8 mouse cellular contexts compared by ENCODE assay signal in the genomic region with DNA sequence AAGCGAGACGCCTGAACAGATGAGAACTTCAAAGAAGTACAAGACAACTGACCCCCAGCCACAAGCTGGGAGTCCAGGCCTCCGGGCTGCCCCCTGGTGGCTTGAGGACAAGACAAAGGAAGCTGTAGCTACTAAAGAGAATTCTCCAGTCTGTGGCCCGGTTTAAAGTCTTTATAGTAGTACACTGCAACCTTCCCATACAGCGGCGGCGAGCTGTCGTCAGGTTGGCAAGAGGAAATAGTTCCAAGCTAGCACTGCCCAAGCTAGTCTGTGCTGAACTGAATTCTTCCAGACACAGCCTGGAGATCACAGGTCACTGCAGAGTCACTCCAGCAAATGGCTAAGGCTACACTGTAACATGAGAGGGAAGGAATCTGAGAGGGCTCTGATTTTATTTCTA. TPM values are rescaled to one million over a fixed set of nuclear protein-coding genes. Genes with fewer than 3 reads are reported as not detected.
DNase-seq lines count a peak whose midpoint lies in the region; ATAC-seq and TF ChIP-seq lines count a peak whose summit lies in the region.

No protein-coding gene starts in this region.

- no peak overlapping the region for H3K9ac ChIP-seq in heart, adult 2 months (ENCODE audit: low read depth, low read length)

- H3K79me2 ChIP-seq in heart, adult 2 months (replicated peaks; ENCODE audit: control insufficient read depth, insufficient read depth, low read length) = 0 out of 2 replicates have a peak, but pooled peaks cover 1% of the 10 kb centered on the region

- H3K9me3 ChIP-seq in heart, embryonic 10.5 days = no peaks in the 10 kb centered on the region

- no peak for ATAC-seq in activated CD4-positive, CD25-positive, alpha-beta regulatory T cell, adult 4 months

- DNase-seq in heart, adult 2 months = peak; percentile 45 to 72
- no peak for DNase-seq in heart, embryonic 10.5 days (ENCODE audit: low spot score)
- DNase-seq in ES-CJ7 (ENCODE audit: low read depth, low spot score) = peak; percentile 55
- DNase-seq in embryo, embryonic 11.5 days (ENCODE audit: low read depth, low spot score) = peak; percentile 58
- peak; percentile 59 to 75 for DNase-seq in heart, postnatal 10 days
- DNase-seq in left cerebral cortex, postnatal 14 days (ENCODE audit: low spot score in 2 of 2) = peak; percentile 49 to 63
- peak; percentile 62 for DNase-seq in neural tube, embryonic 10.5 days (ENCODE audit: extremely low spot score, low spot score)

- H3K4me1 ChIP-seq in heart, adult 2 months (ENCODE audit: control insufficient read depth, insufficient read depth, low read length) = no peaks in the 10 kb centered on the region
- peaks cover 16% of the 10 kb centered on the region for H3K4me1 ChIP-seq in heart, embryonic 10.5 days

- no peak overlapping the region for H3K4me3 ChIP-seq in heart, adult 2 months
- H3K4me3 ChIP-seq in heart, embryonic 10.5 days = no peak overlapping the region

- TF ChIP-seq POLR2A in heart, adult 2 months (IDR thresholded peaks at IDR 0.05; ENCODE audit: insufficient read depth, low read depth, low read length) = no peak

- no peaks in the 10 kb centered on the region for H3K27me3 ChIP-seq in heart, adult 2 months (ENCODE audit: control insufficient read depth, insufficient read depth, low read length)
- no peaks in the 10 kb centered on the region for H3K27me3 ChIP-seq in heart, embryonic 10.5 days (ENCODE audit: insufficient read depth, poor library complexity, severe bottlenecking)

- intact Hi-C loops in heart, adult 2 months (cut with DNase I) = loop anchor here (1.0 kb wide), 1 partner anchor 259 kb away; no protein-coding TSS in a partner anchor
- intact Hi-C loops in heart, postnatal 10 days (cut with DNase I) = loop anchor here (1.0 to 5.0 kb wide), 2 partner anchors 238 to 259 kb away; no protein-coding TSS in a partner anchor
- intact Hi-C loops in left cerebral cortex, postnatal 14 days (cut with DNase I) = loop anchor here (5.0 kb wide), 1 partner anchor 257 kb away; no protein-coding TSS in a partner anchor

- TF ChIP-seq EP300 in heart, adult 2 months (IDR thresholded peaks at IDR 0.05; ENCODE audit: insufficient read depth, low read depth, low read length) = no peak

- 72% methylated on average over 8 of the region's 8 CpGs for WGBS in heart, adult 2 months
- WGBS in heart, embryonic 10.5 days = 59% methylated on average over 8 of the region's 8 CpGs

- peak; percentile 77 for TF ChIP-seq CTCF in heart, adult 2 months (IDR thresholded peaks at IDR 0.05)

- H3K36me3 ChIP-seq in heart, adult 2 months (ENCODE audit: control insufficient read depth, insufficient read depth, low read length) = peaks cover 2% of the 10 kb centered on the region
- H3K36me3 ChIP-seq in heart, embryonic 10.5 days = peaks cover 77% of the 10 kb centered on the region

- no peak overlapping the region for H3K27ac ChIP-seq in heart, adult 2 months
- H3K27ac ChIP-seq in heart, embryonic 10.5 days = no peak overlapping the region

RNA-seq across cellular contexts. Expression of gene Dicer1, which starts 52.0 kb away (rescaled TPM):
- total RNA-seq in heart, adult 2 months (2021) = 10 to 100 TPM; 19.6 to 24.3 TPM
- 6.9 and 11.2 TPM in 2 replicates for polyA plus RNA-seq in heart, adult 2 months (2012; rRNA removed)
- 33.2 and 37.2 TPM in 2 replicates for polyA plus RNA-seq in heart, embryonic 10.5 days (2016; fragmentation: Nextera tagmentation; extraction: Ambion mirVana)
- 10 to 100 TPM; 44.0 to 44.3 TPM for total RNA-seq in heart, postnatal 10 days (2021)
- 10 to 100 TPM; 52.3 to 54.4 TPM for total RNA-seq in left cerebral cortex, postnatal 14 days (2021)
- 10 to 100 TPM; 10.0 to 14.2 TPM for polyA plus RNA-seq in activated CD4-positive, CD25-positive, alpha-beta regulatory T cell, adult 4 months (2017; shearing (Covaris generic))
